Mouse (Mus musculus) erythroblast, embryonic 14.5 days (primary cell): ENCODE results near the gene Rragd. TPM values are rescaled to one million over a fixed set of nuclear protein-coding genes. Genes with fewer than 3 reads are reported as not detected.

Experiments
- H3K27me3 ChIP-seq: 2 replicates; pipeline ENCODE4 v1.6.1; 2012; ENCODE audit warnings: inconsistent platforms; ENCODE audit not compliant: control insufficient read depth
- H3K36me3 ChIP-seq: 2 replicates; pipeline ENCODE4 v1.6.1; 2012; ENCODE audit warnings: mild to moderate bottlenecking, inconsistent platforms; ENCODE audit not compliant: control insufficient read depth
- H3K4me1 ChIP-seq: 2 replicates; pipeline ENCODE4 v1.6.1; 2012; ENCODE audit warnings: inconsistent platforms; ENCODE audit not compliant: control insufficient read depth
- H3K4me3 ChIP-seq: replicated peaks from 2 replicates; pipeline ENCODE3; 2012; ENCODE audit warnings: moderate library complexity, mild to moderate bottlenecking, inconsistent platforms
- H3K9me3 ChIP-seq: 2 replicates; pipeline ENCODE4 v1.6.1; 2012; ENCODE audit warnings: low read length, inconsistent platforms, mixed read lengths; ENCODE audit not compliant: control insufficient read depth
- GATA1 ChIP-seq: IDR thresholded peaks from 2 replicates; pipeline ENCODE4 v1.6.1; 2012; ENCODE audit warnings: low read length, inconsistent platforms, mixed read lengths
- TAL1 ChIP-seq: IDR thresholded peaks from 3 replicates; pipeline ENCODE4 v1.6.1; 2012; ENCODE audit warnings: low read length, inconsistent platforms, mixed read lengths
- polyA plus RNA-seq: library from polyadenylated mRNA; stranded (reverse); fragments of >175 nt; gene quantifications from 2 replicates; pipeline ENCODE4 v1.2.3, GENCODE M21; 2012

The Rragd gene
- polyA plus RNA-seq, 1 experiment, result 0.34 TPM

GRCm38 (mm10) chr4:33070326-33070725 lies 87.5 kb downstream of the Rragd start:
- Histone ChIP-seq H3K36me3 (no peaks in the 10 kb centered on the region), H3K4me3 (no peak overlapping the region), H3K9me3 (no peaks in the 10 kb centered on the region), H3K4me1 (peaks cover 18% of the 10 kb centered on the region), H3K27me3 (no peaks in the 10 kb centered on the region)
- TF ChIP-seq TAL1 (no peak), GATA1 (no peak)

- Histone ChIP-seq H3K4me1 (peaks cover 18% of the 10 kb centered on the region), H3K36me3 (no peaks in the 10 kb centered on the region), H3K4me3 (no peak overlapping the region), H3K27me3 (no peaks in the 10 kb centered on the region), H3K9me3 (no peaks in the 10 kb centered on the region)
- TF ChIP-seq TAL1 (no peak), GATA1 (no peak)
Measured at GRCm38 (mm10) chr4:33071337-33071736, 88.5 kb downstream of the Rragd start.

Other genes with a start within 250 kb of the Rragd start
- 0.09 and 0.16 TPM in 2 replicates for gene Lyrm2, start 182.8 kb upstream of the Rragd start, polyA plus RNA-seq
- 0.01 and 0.03 TPM in 2 replicates for gene Ankrd6, start 32.2 kb upstream of the Rragd start, polyA plus RNA-seq
- 4.8 and 5.6 TPM in 2 replicates for gene Ube2j1, start 48.4 kb downstream of the Rragd start, polyA plus RNA-seq
- gene Gabrr2, start 80.0 kb downstream of the Rragd start, polyA plus RNA-seq, result not detected in 2 replicates
- gene Gabrr1, start 149.5 kb downstream of the Rragd start, polyA plus RNA-seq, result 0.01 TPM in 1 of 2 replicates, not detected in the other
- gene Pm20d2, start 206.7 kb downstream of the Rragd start, polyA plus RNA-seq, result not detected in 2 replicates
- not detected in 2 replicates for gene Srsf12, start 226.0 kb downstream of the Rragd start, polyA plus RNA-seq